Mouse (Mus musculus): ENCODE data around the gene Idh3b.

Idh3b gene

GRCm38 (mm10) chr2:130283854-130284654 lies at the start of gene Idh3b:
Gene Idh3b, minus strand, starts transcription at chr2:130284547.
- DNase-seq = peak; percentile 85

GRCm38 (mm10) chr2:130329502-130329901 lies 45.2 kb upstream of the Idh3b start:
- DNase-seq = no peak

GRCm38 (mm10) chr2:130327057-130327456 lies 42.7 kb upstream of the Idh3b start:
- no peak for DNase-seq

- no peak for DNase-seq
These were observed 18.7 kb upstream of the Idh3b start for GRCm38 (mm10) chr2:130303014-130303413.

GRCm38 (mm10) chr2:130297580-130297979 lies 13.2 kb upstream of the Idh3b start:
- DNase-seq = no peak

GRCm38 (mm10) chr2:130296134-130296745 lies 11.9 kb upstream of the Idh3b start:
- DNase-seq = no peak

- DNase-seq = no peak
These were observed 11.2 kb upstream of the Idh3b start for GRCm38 (mm10) chr2:130295331-130296133.

GRCm38 (mm10) chr2:130294936-130295277 lies 10.6 kb upstream of the Idh3b start, which contains the start of gene Ebf4:
Gene Ebf4, plus strand, starts transcription at chr2:130295169.
- no peak for DNase-seq

GRCm38 (mm10) chr2:130294218-130294935 lies 10.0 kb upstream of the Idh3b start:
- DNase-seq = no peak

- no peak for DNase-seq
These were observed 9.1 kb upstream of the Idh3b start for GRCm38 (mm10) chr2:130293486-130293885.

- no peak for DNase-seq
These were observed 8.7 kb upstream of the Idh3b start for GRCm38 (mm10) chr2:130293009-130293408.

GRCm38 (mm10) chr2:130291434-130291833 lies 7.1 kb upstream of the Idh3b start:
- DNase-seq = peak; percentile 70

GRCm38 (mm10) chr2:130289086-130289485 lies 4.7 kb upstream of the Idh3b start:
- DNase-seq = no peak

- no peak for DNase-seq
These were observed 3.5 kb downstream of the Idh3b start for GRCm38 (mm10) chr2:130280818-130281217.

- no peak for DNase-seq
These were observed 4.1 kb downstream of the Idh3b start for GRCm38 (mm10) chr2:130280224-130280623.

- DNase-seq = no peak
These were observed 4.7 kb downstream of the Idh3b start for GRCm38 (mm10) chr2:130279600-130280091.

- no peak for DNase-seq
These were observed 8.7 kb downstream of the Idh3b start for GRCm38 (mm10) chr2:130275649-130276048.

- DNase-seq = no peak
These were observed 9.5 kb downstream of the Idh3b start for GRCm38 (mm10) chr2:130274862-130275261.

GRCm38 (mm10) chr2:130274149-130274861 lies 10.0 kb downstream of the Idh3b start, which contains the start of gene Nop56:
Gene Nop56, plus strand, starts transcription at chr2:130274430.
- peak; percentile 99 for DNase-seq

- DNase-seq = no peak
These were observed 10.6 kb downstream of the Idh3b start for GRCm38 (mm10) chr2:130273732-130274131.

GRCm38 (mm10) chr2:130268074-130268473 lies 16.3 kb downstream of the Idh3b start:
- no peak for DNase-seq

GRCm38 (mm10) chr2:130265520-130265919 lies 18.8 kb downstream of the Idh3b start:
- DNase-seq = no peak

Measured in cerebellum, adult 11-12 months (tissue).